37 mouse cellular contexts compared by ENCODE assay signal in genomic region chr13:97057817-97058216, GRCm38 (mm10). TPM values are rescaled to one million over a fixed set of nuclear protein-coding genes. Genes with fewer than 3 reads are reported as not detected.
DNase-seq lines count a peak whose midpoint lies in the region; ATAC-seq lines count a peak whose summit lies in the region.
"Had no signal": no experiment of that assay in that cellular context is flagged by ENCODE, and none has a peak within 500 bp of the region (broad histone marks: within the 10 kb centered on the region; RNA-seq: fewer than 3 reads in every experiment).

No protein-coding gene starts in this region.

- no peaks in the 10 kb centered on the region for H3K27me3 ChIP-seq in limb, embryonic 12.5 days
- no peaks in the 10 kb centered on the region for H3K27me3 ChIP-seq in limb, embryonic 10.5 days (ENCODE audit: low read depth, poor library complexity, severe bottlenecking)
- H3K27me3 ChIP-seq: hindbrain, embryonic 13.5 days; midbrain, embryonic 15.5 days; neural tube, embryonic 15.5 days; Patski had no signal

- ATAC-seq in limb, embryonic 12.5 days (ENCODE audit: insufficient number of reproducible peaks, insufficient read depth, low FRiP score, low TSS enrichment, low read depth): no peak
- ATAC-seq: forebrain, postnatal 0 days; intestine, embryonic 16.5 days; midbrain, embryonic 15.5 days; Patski had no signal

- WGBS in limb, embryonic 12.5 days: 38% methylated on average over 4 of the region's 4 CpGs
- WGBS in limb, embryonic 10.5 days: 58% methylated on average over 4 of the region's 4 CpGs

- 0 out of 2 replicates have a peak overlapping the region, but pooled peaks have one; percentile 6 for H3K9ac ChIP-seq in limb, embryonic 12.5 days (replicated peaks)
- H3K9ac ChIP-seq: forebrain, postnatal 0 days; hindbrain, embryonic 13.5 days; liver, embryonic 14.5 days; midbrain, embryonic 15.5 days; neural tube, embryonic 15.5 days had no signal

- H3K4me1 ChIP-seq in limb, embryonic 12.5 days (replicated peaks): no peaks in the 10 kb centered on the region; the same call in 1 of the 2 replicates
- H3K4me1 ChIP-seq in limb, embryonic 10.5 days: peaks cover 6% of the 10 kb centered on the region
- H3K4me1 ChIP-seq: hindbrain, embryonic 13.5 days; midbrain, embryonic 15.5 days; neural tube, embryonic 15.5 days had no signal

- H3K9me3 ChIP-seq in limb, embryonic 12.5 days: no peaks in the 10 kb centered on the region
- H3K9me3 ChIP-seq in limb, embryonic 10.5 days (replicated peaks): no peaks in the 10 kb centered on the region
- H3K9me3 ChIP-seq: hindbrain, embryonic 13.5 days; midbrain, embryonic 15.5 days; neural tube, embryonic 15.5 days had no signal

- no peak for DNase-seq in limb, embryonic 10.5 days (ENCODE audit: low spot score)
- peak; percentile 65 to 90 for DNase-seq in adrenal gland, adult (ENCODE audit: inconsistent age in 2 of 2, low spot score in 1 of 2)
- peak; percentile 66 for DNase-seq in adrenal gland, postnatal 10 days
- peak; percentile 62 for DNase-seq in testis, postnatal 10 days (ENCODE audit: low spot score)
- no peak for DNase-seq in embryo, embryonic 11 days
- DNase-seq in thymus, postnatal 14 days: no peak
- DNase-seq: cerebellum, adult 11-12 months; cerebellum, adult 9-11 months; forebrain, postnatal 0 days; heart, postnatal 4 days; kidney, adult 9 months; kidney, postnatal 10 days; lung, adult 2 months; lung, postnatal 10 days; thymus, adult 18-20 months; thymus, postnatal 36 days had no signal

- H3K36me3 ChIP-seq in limb, embryonic 12.5 days: no peaks in the 10 kb centered on the region
- no peaks in the 10 kb centered on the region for H3K36me3 ChIP-seq in limb, embryonic 10.5 days
- H3K36me3 ChIP-seq: hindbrain, embryonic 13.5 days; midbrain, embryonic 15.5 days; neural tube, embryonic 15.5 days had no signal

- H3K27ac ChIP-seq in limb, embryonic 12.5 days: no peak overlapping the region
- H3K27ac ChIP-seq in limb, embryonic 10.5 days: no peak overlapping the region
- H3K27ac ChIP-seq: hindbrain, embryonic 13.5 days; liver, embryonic 14.5 days; macrophage; midbrain, embryonic 15.5 days; neural tube, embryonic 15.5 days had no signal

- no peak overlapping the region for H3K4me3 ChIP-seq in limb, embryonic 12.5 days (replicated peaks)
- H3K4me3 ChIP-seq in limb, embryonic 10.5 days: no peak overlapping the region
- H3K4me3 ChIP-seq: erythroblast, embryonic 14.5 days; hindbrain, embryonic 13.5 days; midbrain, embryonic 15.5 days; neural tube, embryonic 15.5 days had no signal

- no peak overlapping the region for H3K4me2 ChIP-seq in limb, embryonic 12.5 days
- H3K4me2 ChIP-seq: heart, embryonic 11.5 days; hindbrain, embryonic 13.5 days; midbrain, embryonic 15.5 days; neural tube, embryonic 15.5 days had no signal

RNA-seq across cellular contexts. Expression of gene Fam169a, which starts 9.3 kb away (rescaled TPM):
- polyA plus RNA-seq in limb, embryonic 12.5 days (2016; fragmentation: Nextera tagmentation; extraction: Ambion mirVana): 7.2 and 7.8 TPM in 2 replicates
- 7.5 and 7.8 TPM in 2 replicates for polyA plus RNA-seq in limb, embryonic 10.5 days (2016; fragmentation: Nextera tagmentation; extraction: Ambion mirVana)
- 1 to 10 TPM; 4.9 to 5.4 TPM for total RNA-seq in adrenal gland, postnatal 10 days (2021)
- polyA plus RNA-seq: lung, adult 2 months had no signal

RNA-seq across cellular contexts. Expression of gene 1700029F12Rik, which starts 23.7 kb away (rescaled TPM):
- polyA plus RNA-seq in limb, embryonic 12.5 days (2016; fragmentation: Nextera tagmentation; extraction: Ambion mirVana): not detected in 2 replicates
- not detected in 2 replicates for polyA plus RNA-seq in limb, embryonic 10.5 days (2016; fragmentation: Nextera tagmentation; extraction: Ambion mirVana)
- total RNA-seq in adrenal gland, postnatal 10 days (2021): not detected
- total RNA-seq: forebrain, postnatal 0 days; gastrocnemius, adult 8-10 months; heart, postnatal 4 days; layer of hippocampus, postnatal 10 days; left cerebral cortex, adult 18-20 months; left cerebral cortex, postnatal 25 days; megakaryocyte-erythroid progenitor cell, adult 5-6 weeks; MEL had no signal
- polyA plus RNA-seq: embryonic facial prominence, embryonic 14.5 days; erythroblast, embryonic 14.5 days; forebrain, embryonic 11.5 days; forebrain, postnatal 0 days; heart, embryonic 11.5 days; heart, embryonic 16.5 days; hindbrain, embryonic 13.5 days; intestine, embryonic 16.5 days; large intestine, adult 2 months; limb, embryonic 14.5 days; liver, embryonic 14.5 days; lung, adult 2 months; macrophage; midbrain, embryonic 15.5 days; neural tube, embryonic 15.5 days; Patski had no signal

RNA-seq across cellular contexts. Expression of gene Gm6169, which starts 41.2 kb away (rescaled TPM):
- 1.3 and 1.8 TPM in 2 replicates for polyA plus RNA-seq in limb, embryonic 12.5 days (2016; fragmentation: Nextera tagmentation; extraction: Ambion mirVana)
- polyA plus RNA-seq in limb, embryonic 10.5 days (2016; fragmentation: Nextera tagmentation; extraction: Ambion mirVana): 1.2 and 2.0 TPM in 2 replicates
- total RNA-seq in adrenal gland, postnatal 10 days (2021): 10 to 100 TPM in 1 of 2 experiments, under 1 TPM in 1; 0.87 to 17.1 TPM
- total RNA-seq: forebrain, postnatal 0 days had no signal
- polyA plus RNA-seq: erythroblast, embryonic 14.5 days had no signal

Comparison
In these comparisons a context has a peak if more than half of its experiments do, and no peak if none do; other contexts are left out.
1. DNase-seq: peak in adrenal gland, adult (2 of 2), adrenal gland, postnatal 10 days (single experiment) and testis, postnatal 10 days (single experiment); none in limb, embryonic 10.5 days (single experiment), embryo, embryonic 11 days (single experiment) and thymus, postnatal 14 days (single experiment).